Mouse (Mus musculus) MEL (cell line): ENCODE data around the gene Gm13290. TPM values are rescaled to one million over a fixed set of nuclear protein-coding genes. Genes with fewer than 3 reads are reported as not detected.
"Not testable (repeated sequence)": the region's sequence is repeated elsewhere in the genome, so short reads cannot be mapped to it uniquely, and the experiment has no call there.

Source experiments
- DNase-seq: peaks from one replicate; pipeline ENCODE4 v3.0.0; 2011; ENCODE audit warnings: low read depth, low spot score
- H3K27ac ChIP-seq: 2 replicates; pipeline ENCODE4 v1.5.1; 2012; ENCODE audit warnings: low read depth, mild to moderate bottlenecking, control low read depth, low read length, moderate library complexity; ENCODE audit not compliant: control insufficient read depth
- H3K27me3 ChIP-seq, 2 experiments: fragments of 150-350 bp in 1 of 2; sonication (generic) in 1 of 2; 2 replicates each; pipeline ENCODE4 v1.6.1; 2012; ENCODE audit warnings: low read length in 2 of 2, mild to moderate bottlenecking in 2 of 2, improper control_type of control experiment in 1 of 2, moderate library complexity in 1 of 2; ENCODE audit not compliant: insufficient read depth in 2 of 2, control insufficient read depth in 1 of 2
- H3K36me3 ChIP-seq, 2 experiments: 2 replicates each; pipeline ENCODE4 v1.6.1; 2012 to 2014; ENCODE audit warnings: low read length in 2 of 2, improper control_type of control experiment in 1 of 2, inconsistent platforms in 1 of 2, mild to moderate bottlenecking in 1 of 2; ENCODE audit not compliant: insufficient read depth in 2 of 2, control insufficient read depth in 1 of 2
- H3K4me1 ChIP-seq, 2 experiments: fragments of 150-350 bp in 1 of 2; sonication (generic) in 1 of 2; 2 replicates each; pipeline ENCODE4 v1.6.1; 2012; ENCODE audit warnings: low read length in 2 of 2, improper control_type of control experiment in 1 of 2, mild to moderate bottlenecking in 1 of 2; ENCODE audit not compliant: insufficient read depth in 2 of 2, control insufficient read depth in 1 of 2
- H3K4me3 ChIP-seq, 2 experiments: fragments of 150-350 bp in 1 of 2; sonication (generic) in 1 of 2; 2 replicates each; pipeline ENCODE4 v1.5.1; 2012; ENCODE audit warnings: low read depth in 2 of 2, low read length in 2 of 2, mild to moderate bottlenecking in 2 of 2, moderate library complexity in 2 of 2, control low read depth in 1 of 2, improper control_type of control experiment in 1 of 2; ENCODE audit not compliant: control insufficient read depth in 1 of 2, insufficient read depth in 1 of 2
- H3K79me2 ChIP-seq: 2 replicates; pipeline ENCODE4 v1.6.1; 2012; ENCODE audit warnings: mild to moderate bottlenecking, low read length, moderate library complexity; ENCODE audit not compliant: control insufficient read depth, poor library complexity, insufficient read depth
- H3K9ac ChIP-seq: 2 replicates; pipeline ENCODE4 v1.6.1; 2012; ENCODE audit warnings: low read depth, mild to moderate bottlenecking, control low read depth, low read length, moderate library complexity; ENCODE audit not compliant: control insufficient read depth, poor library complexity, severe bottlenecking
- H3K9me3 ChIP-seq: fragments of 150-350 bp; sonication (generic); replicated peaks from 2 replicates; pipeline ENCODE4 v1.6.1; 2012; ENCODE audit warnings: mild to moderate bottlenecking, low read length, improper control_type of control experiment, moderate library complexity; ENCODE audit not compliant: insufficient read depth
- polyA plus RNA-seq, 2 experiments: library from polyadenylated mRNA; stranded (reverse) in 1 of 2; unstranded in 1 of 2; fragments of >175 nt in 1 of 2; fragments of >200 nt in 1 of 2; gene quantifications; 2 replicates each; pipeline versions ENCODE4 v1.2.1 to v1.2.4; 2012; ENCODE audit warnings: low replicate concordance in 2 of 2, low read depth in 1 of 2; ENCODE audit not compliant: insufficient read length in 2 of 2, insufficient read depth in 1 of 2, missing spikeins in 1 of 2
- total RNA-seq: library from RNA; depleted of rRNA; stranded (reverse); fragments of 300-350 nt; gene quantifications from 2 replicates; pipeline ENCODE4 v1.2.3, GENCODE M21; 2012

Gene Gm13290
- total and polyA plus RNA-seq, 3 experiments, result 0.29 TPM; not detected in 2

DNA sequence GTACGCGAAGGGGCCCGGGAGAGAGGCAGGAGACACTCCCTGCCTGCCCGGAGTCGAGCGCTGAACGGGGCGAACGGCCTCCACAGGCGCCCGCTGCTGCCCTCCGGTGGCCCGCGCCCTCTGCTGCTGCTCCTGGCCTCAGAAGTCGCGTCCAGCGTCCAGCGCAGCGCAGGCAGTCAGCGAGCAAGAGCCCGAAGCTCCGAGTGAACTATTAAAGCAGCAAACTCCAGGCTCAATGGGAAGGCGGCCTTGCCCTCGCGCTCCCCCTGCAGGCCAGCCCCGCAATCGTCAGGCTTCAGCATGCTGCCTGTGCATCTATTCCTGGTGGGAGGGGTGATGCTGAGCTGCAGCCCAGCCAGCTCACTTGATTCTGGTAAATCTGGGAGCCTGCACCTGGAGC is 11.8 kb downstream of the Gm13290 start, which contains the start of gene Gm13276:
Gm13276 (plus strand) TSS at position 301 of the 400 bp plus-strand sequence.
- not testable (repeated sequence) for H3K4me3 ChIP-seq, H3K27me3 ChIP-seq, H3K27ac ChIP-seq, H3K79me2 ChIP-seq, H3K4me1 ChIP-seq, H3K36me3 ChIP-seq, DNase-seq, H3K9ac ChIP-seq, H3K9me3 ChIP-seq

DNA sequence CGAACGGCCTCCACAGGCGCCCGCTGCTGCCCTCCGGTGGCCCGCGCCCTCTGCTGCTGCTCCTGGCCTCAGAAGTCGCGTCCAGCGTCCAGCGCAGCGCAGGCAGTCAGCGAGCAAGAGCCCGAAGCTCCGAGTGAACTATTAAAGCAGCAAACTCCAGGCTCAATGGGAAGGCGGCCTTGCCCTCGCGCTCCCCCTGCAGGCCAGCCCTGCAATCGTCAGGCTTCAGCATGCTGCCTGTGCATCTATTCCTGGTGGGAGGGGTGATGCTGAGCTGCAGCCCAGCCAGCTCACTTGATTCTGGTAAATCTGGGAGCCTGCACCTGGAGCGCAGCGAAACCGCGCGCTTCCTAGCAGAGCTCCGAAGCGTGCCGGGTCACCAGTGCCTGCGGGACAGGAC is 14.8 kb downstream of the Gm13290 start, which contains the start of gene Gm13277:
Gm13277 (plus strand) TSS at position 231 of the 400 bp plus-strand sequence.
- not testable (repeated sequence) for DNase-seq

GRCm38 (mm10) chr4:88791250-88791649 is 17.6 kb downstream of the Gm13290 start, which contains the start of gene Gm13278:
Gm13278 (plus strand) TSS chr4:88791550.
- H3K4me1 ChIP-seq, H3K27ac ChIP-seq, H3K9ac ChIP-seq, H3K79me2 ChIP-seq, H3K9me3 ChIP-seq, H3K27me3 ChIP-seq, DNase-seq, H3K4me3 ChIP-seq, H3K36me3 ChIP-seq: not testable (repeated sequence)

More for the DNA sequence above, 14.8 kb downstream of the Gm13290 start, which contains the start of gene Gm13277:
- H3K79me2 ChIP-seq, H3K36me3 ChIP-seq, H3K4me3 ChIP-seq, H3K9me3 ChIP-seq, H3K27me3 ChIP-seq, H3K27ac ChIP-seq, H3K9ac ChIP-seq, H3K4me1 ChIP-seq: not testable (repeated sequence)

GRCm38 (mm10) chr4:88793936-88794675 is 20.5 kb downstream of the Gm13290 start, which contains the start of gene Gm13275:
Gm13275 (plus strand) TSS chr4:88794487.
- not testable (repeated sequence) for H3K27me3 ChIP-seq, H3K27ac ChIP-seq, H3K4me1 ChIP-seq, H3K4me3 ChIP-seq, H3K9me3 ChIP-seq, DNase-seq, H3K36me3 ChIP-seq, H3K9ac ChIP-seq, H3K79me2 ChIP-seq

- H3K27ac ChIP-seq, DNase-seq: not testable (repeated sequence)
Measured at GRCm38 (mm10) chr4:88797097-88797496, 23.5 kb downstream of the Gm13290 start, which contains the start of gene Gm13279. Gm13279 (plus strand) TSS chr4:88797397.

DNA sequence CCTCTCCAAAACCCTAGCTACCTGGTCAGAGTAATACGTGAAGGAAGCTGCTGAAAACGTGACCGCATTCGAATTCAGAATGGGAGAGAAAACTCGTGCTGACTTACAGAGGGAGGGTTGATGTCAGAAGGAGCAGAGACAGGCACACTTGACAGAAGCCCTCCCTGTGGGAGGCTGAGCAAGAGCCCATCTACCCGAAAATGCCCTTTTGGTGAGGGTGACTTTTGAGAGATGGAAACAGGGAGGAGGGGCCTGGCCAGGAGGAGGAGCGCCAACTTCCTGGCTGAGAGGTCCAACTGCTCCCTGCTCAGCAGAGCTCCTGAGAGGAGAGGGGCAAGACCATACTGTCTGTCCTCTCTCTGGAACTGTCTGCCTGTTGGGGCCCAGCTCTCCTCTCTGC is 25.7 kb downstream of the Gm13290 start, which contains the start of gene Gm13285:
Gm13285 (plus strand) TSS at position 301 of the 400 bp plus-strand sequence.
- not testable (repeated sequence) for H3K9ac ChIP-seq, H3K4me1 ChIP-seq, H3K27ac ChIP-seq, H3K9me3 ChIP-seq, H3K27me3 ChIP-seq, DNase-seq, H3K79me2 ChIP-seq, H3K36me3 ChIP-seq, H3K4me3 ChIP-seq

More at GRCm38 (mm10) chr4:88797097-88797496, 23.5 kb downstream of the Gm13290 start, which contains the start of gene Gm13279:
- not testable (repeated sequence) for H3K9ac ChIP-seq, H3K4me3 ChIP-seq, H3K36me3 ChIP-seq, H3K79me2 ChIP-seq, H3K4me1 ChIP-seq, H3K27me3 ChIP-seq, H3K9me3 ChIP-seq

GRCm38 (mm10) chr4:88802954-88803353 is 29.3 kb downstream of the Gm13290 start, which contains the start of gene Gm13287:
Gm13287 (plus strand) TSS chr4:88803254.
- H3K9me3 ChIP-seq, H3K27ac ChIP-seq, H3K4me1 ChIP-seq, H3K4me3 ChIP-seq, H3K9ac ChIP-seq, DNase-seq, H3K27me3 ChIP-seq, H3K79me2 ChIP-seq, H3K36me3 ChIP-seq: not testable (repeated sequence)
